Mouse (Mus musculus): Measurements from ENCODE around the gene Vwa1.

Gene Vwa1

GRCm38 (mm10) chr4:155780895-155781294, 6.4 kb upstream of the Vwa1 start:
- DNase-seq (ENCODE audit: low spot score in 2 of 2) = no peak

GRCm38 (mm10) chr4:155779498-155779897, 5.0 kb upstream of the Vwa1 start:
- DNase-seq (ENCODE audit: low spot score in 2 of 2) = no peak

- DNase-seq (ENCODE audit: low spot score in 2 of 2) = no peak
Observed at GRCm38 (mm10) chr4:155777816-155778215, 3.3 kb upstream of the Vwa1 start.

- no peak for DNase-seq (ENCODE audit: low spot score in 2 of 2)
Observed at GRCm38 (mm10) chr4:155776704-155777335, 2.3 kb upstream of the Vwa1 start.

GRCm38 (mm10) chr4:155775855-155776254, 1.4 kb upstream of the Vwa1 start:
- no peak for DNase-seq (ENCODE audit: low spot score in 2 of 2)

GRCm38 (mm10) chr4:155774971-155775740, 658 bp upstream of the Vwa1 start:
- DNase-seq (ENCODE audit: low spot score in 2 of 2) = no peak

GRCm38 (mm10) chr4:155773335-155774078, 991 bp downstream of the Vwa1 start:
- DNase-seq (ENCODE audit: low spot score in 2 of 2) = no peak

GRCm38 (mm10) chr4:155772786-155773185, 1.7 kb downstream of the Vwa1 start:
- no peak for DNase-seq (ENCODE audit: low spot score in 2 of 2)

- no peak for DNase-seq (ENCODE audit: low spot score in 2 of 2)
Observed at GRCm38 (mm10) chr4:155771706-155772105, 2.8 kb downstream of the Vwa1 start.

GRCm38 (mm10) chr4:155770626-155771025, 3.9 kb downstream of the Vwa1 start:
- no peak for DNase-seq (ENCODE audit: low spot score in 2 of 2)

GRCm38 (mm10) chr4:155769880-155770512, 4.5 kb downstream of the Vwa1 start:
- peak; percentile 79 to 90 for DNase-seq (ENCODE audit: low spot score in 2 of 2)

GRCm38 (mm10) chr4:155769496-155769879, 5.0 kb downstream of the Vwa1 start:
- no peak for DNase-seq (ENCODE audit: low spot score in 2 of 2)

- DNase-seq (ENCODE audit: low spot score in 2 of 2) = no peak
Observed at GRCm38 (mm10) chr4:155762357-155762756, 12.1 kb downstream of the Vwa1 start.

GRCm38 (mm10) chr4:155761356-155762099, 13.0 kb downstream of the Vwa1 start:
- no peak for DNase-seq (ENCODE audit: low spot score in 2 of 2)

- peak; percentile 94 to 96 for DNase-seq (ENCODE audit: low spot score in 2 of 2)
Observed at GRCm38 (mm10) chr4:155760613-155761355, 13.7 kb downstream of the Vwa1 start, which contains the start of gene Atad3a. TSS of gene Atad3a (minus strand) at chr4:155761093.

GRCm38 (mm10) chr4:155759862-155760612, 14.5 kb downstream of the Vwa1 start:
- no peak for DNase-seq (ENCODE audit: low spot score in 2 of 2)

GRCm38 (mm10) chr4:155757011-155757410, 17.5 kb downstream of the Vwa1 start:
- DNase-seq (ENCODE audit: low spot score in 2 of 2) = no peak

- DNase-seq (ENCODE audit: low spot score in 2 of 2) = no peak
Observed at GRCm38 (mm10) chr4:155746575-155747490, 27.7 kb downstream of the Vwa1 start.

- DNase-seq (ENCODE audit: low spot score in 2 of 2) = no peak
Observed at GRCm38 (mm10) chr4:155746036-155746548, 28.4 kb downstream of the Vwa1 start.

Measured in spleen, postnatal 14 days (tissue).